Mouse (Mus musculus): ENCODE data around the gene Plbd1. TPM values are rescaled to one million over a fixed set of nuclear protein-coding genes. Genes with fewer than 3 reads are reported as not detected.

Gene Plbd1
- polyA plus RNA-seq, 1 experiment from 2014 or later: 2.9 TPM

DNA sequence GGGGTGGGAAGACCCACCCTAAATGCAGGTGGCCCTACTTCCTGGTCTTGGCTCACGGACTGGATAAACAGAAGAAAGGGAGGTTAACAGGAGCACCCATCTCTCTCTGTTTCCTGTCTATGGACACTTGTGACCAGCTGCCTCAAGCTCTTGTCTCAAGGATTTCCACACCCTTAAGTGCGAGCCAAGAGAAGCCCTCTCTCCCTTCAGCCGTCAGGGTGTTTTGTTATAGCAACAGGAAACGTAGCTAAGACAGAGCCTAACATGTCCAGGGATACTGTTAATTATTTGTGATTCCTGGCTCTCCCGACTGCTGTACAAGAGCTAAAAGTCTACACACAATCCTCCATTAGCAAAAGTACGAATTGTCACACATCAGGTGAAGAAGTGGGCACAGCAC, 28.0 kb downstream of the Plbd1 start:
- H3K36me3 ChIP-seq (replicated peaks; ENCODE audit: control insufficient read depth, insufficient read depth): no peaks in the 10 kb centered on the region
- H3K4me3 ChIP-seq (replicated peaks; ENCODE audit: low read length): no peak overlapping the region
- DNase-seq (ENCODE audit: low spot score) (no peak), ATAC-seq (ENCODE audit: low FRiP score) (no peak)
- no peak overlapping the region for H3K9ac ChIP-seq
- no peak overlapping the region for H3K27ac ChIP-seq
- WGBS: 80% methylated on average over 6 of the region's 6 CpGs
- no peak overlapping the region for H3K4me2 ChIP-seq (replicated peaks)
- H3K4me1 ChIP-seq (replicated peaks; ENCODE audit: control insufficient read depth, insufficient read depth, low read length): no peaks in the 10 kb centered on the region
- H3K27me3 ChIP-seq (ENCODE audit: control insufficient read depth, insufficient read depth, low read length): no peaks in the 10 kb centered on the region
- H3K9me3 ChIP-seq (ENCODE audit: control insufficient read depth, low read length): no peaks in the 10 kb centered on the region

DNA sequence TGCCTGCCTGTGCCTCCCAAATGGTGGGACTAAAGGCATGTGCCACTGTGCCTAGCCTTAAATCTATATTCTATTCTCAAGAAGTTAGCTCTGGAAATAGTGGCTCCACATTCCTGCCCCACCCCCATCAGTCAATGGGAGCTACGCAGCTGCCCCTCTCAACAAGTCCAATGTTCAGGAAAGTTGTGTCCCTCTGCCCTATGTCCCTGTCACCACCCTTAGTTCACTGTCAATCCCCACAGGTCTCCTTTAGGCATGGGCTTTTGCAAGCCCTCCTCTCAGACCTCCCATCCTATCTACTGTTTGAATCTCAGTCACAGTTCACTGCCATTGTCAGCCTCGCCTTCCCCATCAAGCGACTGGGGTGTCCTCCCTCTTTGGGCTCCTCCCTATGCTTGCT, 28.6 kb downstream of the Plbd1 start:
- H3K9me3 ChIP-seq (ENCODE audit: control insufficient read depth, low read length): no peaks in the 10 kb centered on the region
- no peaks in the 10 kb centered on the region for H3K36me3 ChIP-seq (replicated peaks; ENCODE audit: control insufficient read depth, insufficient read depth)
- DNase-seq (ENCODE audit: low spot score): no peak
- H3K27ac ChIP-seq: no peak overlapping the region
- H3K4me3 ChIP-seq (replicated peaks; ENCODE audit: low read length): no peak overlapping the region
- WGBS: 93% methylated on average over 3 of the region's 3 CpGs
- no peak overlapping the region for H3K9ac ChIP-seq
- no peak for ATAC-seq (ENCODE audit: low FRiP score)
- H3K4me1 ChIP-seq (replicated peaks; ENCODE audit: control insufficient read depth, insufficient read depth, low read length): no peaks in the 10 kb centered on the region
- no peak overlapping the region for H3K4me2 ChIP-seq (replicated peaks)
- no peaks in the 10 kb centered on the region for H3K27me3 ChIP-seq (ENCODE audit: control insufficient read depth, insufficient read depth, low read length)

DNA sequence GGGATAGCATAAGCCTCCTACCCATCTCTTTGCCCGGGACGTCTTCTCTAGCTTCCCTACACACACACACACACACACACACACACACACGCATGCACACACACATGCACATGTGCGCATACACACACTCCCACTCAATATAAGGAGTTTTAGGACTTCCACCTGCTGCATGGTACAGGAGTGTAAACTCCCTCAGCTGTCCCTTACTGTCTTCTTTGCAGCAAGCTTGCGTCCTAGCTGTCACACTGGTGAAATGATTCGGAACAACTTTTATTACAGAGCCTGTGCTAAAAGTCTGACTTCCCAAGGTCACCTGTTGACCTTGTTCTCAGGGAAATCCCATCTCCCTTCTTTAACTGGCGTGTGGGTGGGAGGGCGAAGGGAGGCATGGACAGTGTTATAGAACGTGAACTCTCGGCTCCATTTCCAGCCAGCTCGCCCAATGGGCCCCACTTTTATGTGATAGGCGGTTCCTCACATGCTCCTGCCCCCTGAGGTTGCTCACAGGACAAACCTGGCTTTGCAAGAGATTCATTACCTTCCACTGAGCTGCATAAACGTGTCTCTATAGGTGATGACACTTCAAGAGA, 29.7 kb downstream of the Plbd1 start:
- Histone ChIP-seq H3K27ac (no peak overlapping the region), H3K9me3 (ENCODE audit: control insufficient read depth, low read length) (no peaks in the 10 kb centered on the region), H3K27me3 (ENCODE audit: control insufficient read depth, insufficient read depth, low read length) (no peaks in the 10 kb centered on the region), H3K4me1 (replicated peaks; ENCODE audit: control insufficient read depth, insufficient read depth, low read length) (no peaks in the 10 kb centered on the region), H3K9ac (no peak overlapping the region), H3K36me3 (replicated peaks; ENCODE audit: control insufficient read depth, insufficient read depth) (no peaks in the 10 kb centered on the region), H3K4me2 (replicated peaks) (no peak overlapping the region), H3K4me3 (replicated peaks; ENCODE audit: low read length) (no peak overlapping the region)
- DNase-seq (ENCODE audit: low spot score): no peak
- no peak for ATAC-seq (ENCODE audit: low FRiP score)
- WGBS: 89% methylated on average over 13 of the region's 13 CpGs

DNA sequence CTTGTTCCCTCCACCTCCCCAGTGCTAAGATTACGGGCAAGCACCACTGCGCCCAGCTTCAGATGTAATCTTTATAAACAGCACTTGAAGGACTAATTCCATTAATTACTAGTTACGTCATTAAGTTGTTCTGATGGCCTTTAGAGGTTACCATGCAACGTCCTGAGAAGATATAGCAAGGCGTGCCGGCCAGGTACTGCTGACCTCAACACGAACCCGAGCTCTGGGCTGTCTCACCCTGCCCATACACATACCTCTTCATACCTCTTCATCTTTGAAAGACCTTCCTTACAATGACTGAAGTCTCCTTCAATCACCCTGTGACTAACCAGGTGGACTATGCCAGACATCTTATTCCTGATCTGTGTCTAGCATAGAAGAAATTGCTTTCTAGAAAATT, 30.2 kb downstream of the Plbd1 start:
- no peaks in the 10 kb centered on the region for H3K36me3 ChIP-seq (replicated peaks; ENCODE audit: control insufficient read depth, insufficient read depth)

DNA sequence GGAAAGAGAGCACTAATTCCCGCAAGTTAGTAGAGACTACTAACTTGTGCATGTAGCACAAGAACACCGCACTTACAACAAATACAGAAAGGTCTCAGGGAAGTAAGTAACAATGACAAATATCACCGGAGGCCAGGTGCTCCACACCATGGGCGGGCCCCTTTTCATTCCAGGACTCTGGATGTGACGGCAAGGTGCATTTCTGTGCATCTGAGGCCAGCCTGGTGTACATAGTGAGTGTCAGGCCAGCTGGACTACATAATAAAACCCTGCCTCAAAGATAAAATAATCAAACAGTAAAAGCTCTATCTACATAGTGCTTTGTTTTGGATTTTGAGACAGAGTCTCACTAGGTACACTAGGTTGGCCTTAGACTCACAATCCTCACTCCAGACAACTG, 32.1 kb downstream of the Plbd1 start:
- Histone ChIP-seq H3K4me1 (replicated peaks; ENCODE audit: control insufficient read depth, insufficient read depth, low read length) (no peaks in the 10 kb centered on the region), H3K9me3 (ENCODE audit: control insufficient read depth, low read length) (no peaks in the 10 kb centered on the region), H3K36me3 (replicated peaks; ENCODE audit: control insufficient read depth, insufficient read depth) (no peaks in the 10 kb centered on the region), H3K4me2 (replicated peaks) (no peak overlapping the region), H3K27me3 (ENCODE audit: control insufficient read depth, insufficient read depth, low read length) (no peaks in the 10 kb centered on the region), H3K27ac (no peak overlapping the region), H3K9ac (no peak overlapping the region), H3K4me3 (replicated peaks; ENCODE audit: low read length) (no peak overlapping the region)
- DNase-seq (ENCODE audit: low spot score) (no peak), ATAC-seq (ENCODE audit: low FRiP score) (no peak)
- 92% methylated on average over 5 of the region's 5 CpGs for WGBS

More for the DNA sequence above, 30.2 kb downstream of the Plbd1 start:
- Histone ChIP-seq H3K9me3 (ENCODE audit: control insufficient read depth, low read length) (no peaks in the 10 kb centered on the region), H3K4me1 (replicated peaks; ENCODE audit: control insufficient read depth, insufficient read depth, low read length) (no peaks in the 10 kb centered on the region), H3K27ac (no peak overlapping the region), H3K4me3 (replicated peaks; ENCODE audit: low read length) (no peak overlapping the region), H3K9ac (no peak overlapping the region), H3K4me2 (replicated peaks) (no peak overlapping the region), H3K27me3 (ENCODE audit: control insufficient read depth, insufficient read depth, low read length) (no peaks in the 10 kb centered on the region)
- ATAC-seq (ENCODE audit: low FRiP score) (no peak), DNase-seq (ENCODE audit: low spot score) (no peak)
- 85% methylated on average over 8 of the region's 8 CpGs for WGBS

DNA sequence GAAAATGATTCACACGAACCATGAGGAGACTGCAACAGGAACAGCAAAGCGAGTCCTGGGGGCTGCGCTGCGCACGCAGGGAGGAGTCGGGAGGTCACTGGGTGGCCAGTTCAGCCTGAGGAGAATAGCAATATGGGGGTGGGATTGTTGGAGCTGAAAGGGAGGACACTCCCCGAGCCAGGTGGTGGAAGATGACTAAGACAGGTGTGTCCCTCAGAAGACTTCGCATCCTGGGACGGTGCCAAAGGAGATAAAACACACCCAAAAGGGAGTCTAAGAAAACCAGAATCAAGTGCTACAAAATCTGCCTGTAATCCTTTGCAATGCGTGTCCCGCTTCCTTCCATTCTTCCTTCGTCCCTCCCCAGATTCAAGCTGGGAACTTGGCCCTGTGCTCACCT, 36.3 kb downstream of the Plbd1 start:
- Histone ChIP-seq H3K9ac (no peak overlapping the region), H3K27me3 (ENCODE audit: control insufficient read depth, insufficient read depth, low read length) (no peaks in the 10 kb centered on the region), H3K4me3 (replicated peaks; ENCODE audit: low read length) (no peak overlapping the region), H3K4me2 (replicated peaks) (no peak overlapping the region), H3K36me3 (replicated peaks; ENCODE audit: control insufficient read depth, insufficient read depth) (no peaks in the 10 kb centered on the region), H3K9me3 (ENCODE audit: control insufficient read depth, low read length) (no peaks in the 10 kb centered on the region), H3K4me1 (replicated peaks; ENCODE audit: control insufficient read depth, insufficient read depth, low read length) (no peaks in the 10 kb centered on the region), H3K27ac (no peak overlapping the region)
- no peak for DNase-seq (ENCODE audit: low spot score)
- WGBS: 91% methylated on average over 12 of the region's 12 CpGs
- no peak for ATAC-seq (ENCODE audit: low FRiP score)

DNA sequence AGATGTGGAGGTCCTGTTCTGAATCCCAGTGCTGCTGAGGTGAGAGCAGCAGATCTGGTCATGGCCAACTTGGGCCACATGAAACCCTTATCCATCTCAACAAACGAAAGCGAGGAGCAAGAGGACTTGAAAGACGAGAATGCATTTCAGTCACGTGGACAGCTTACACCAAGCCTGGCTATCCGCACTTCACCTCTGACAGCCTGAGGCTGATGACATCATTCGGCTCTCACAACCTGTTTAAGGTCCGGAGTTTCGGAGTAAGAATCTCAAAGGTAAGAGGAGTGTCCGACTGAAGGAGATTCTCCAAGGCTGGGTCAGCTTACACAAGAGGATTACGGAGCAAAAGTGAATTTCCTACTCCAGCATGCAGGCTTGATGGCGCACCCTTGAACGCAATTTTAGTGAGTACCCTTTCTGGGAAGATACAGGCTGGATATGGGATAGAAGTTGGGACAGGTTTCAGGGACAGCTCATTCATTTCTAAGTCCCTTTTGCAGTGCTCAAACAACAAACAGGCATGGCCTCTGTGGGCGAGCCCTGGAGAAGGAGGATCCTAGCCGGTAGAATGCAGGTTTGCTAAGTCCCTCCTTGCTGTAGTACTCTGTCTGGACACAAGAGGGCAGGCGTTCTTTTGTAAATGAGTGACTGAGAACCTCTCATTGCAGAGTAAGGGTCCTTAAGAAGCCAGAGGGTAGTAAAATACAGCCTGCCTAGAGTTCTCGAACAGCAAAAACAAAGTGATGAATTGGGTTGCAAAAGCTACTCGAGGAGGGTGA, 41.2 kb downstream of the Plbd1 start:
- Histone ChIP-seq H3K36me3 (replicated peaks; ENCODE audit: control insufficient read depth, insufficient read depth) (no peaks in the 10 kb centered on the region), H3K9ac (no peak overlapping the region), H3K9me3 (ENCODE audit: control insufficient read depth, low read length) (no peaks in the 10 kb centered on the region), H3K27ac (no peak overlapping the region), H3K27me3 (ENCODE audit: control insufficient read depth, insufficient read depth, low read length) (no peaks in the 10 kb centered on the region), H3K4me2 (replicated peaks) (no peak overlapping the region), H3K4me1 (replicated peaks; ENCODE audit: control insufficient read depth, insufficient read depth, low read length) (no peaks in the 10 kb centered on the region), H3K4me3 (replicated peaks; ENCODE audit: low read length) (no peak overlapping the region)
- no peak for ATAC-seq (ENCODE audit: low FRiP score)
- DNase-seq (ENCODE audit: low spot score): peak; percentile 88
- 54% methylated on average over 17 of the region's 17 CpGs for WGBS

DNA sequence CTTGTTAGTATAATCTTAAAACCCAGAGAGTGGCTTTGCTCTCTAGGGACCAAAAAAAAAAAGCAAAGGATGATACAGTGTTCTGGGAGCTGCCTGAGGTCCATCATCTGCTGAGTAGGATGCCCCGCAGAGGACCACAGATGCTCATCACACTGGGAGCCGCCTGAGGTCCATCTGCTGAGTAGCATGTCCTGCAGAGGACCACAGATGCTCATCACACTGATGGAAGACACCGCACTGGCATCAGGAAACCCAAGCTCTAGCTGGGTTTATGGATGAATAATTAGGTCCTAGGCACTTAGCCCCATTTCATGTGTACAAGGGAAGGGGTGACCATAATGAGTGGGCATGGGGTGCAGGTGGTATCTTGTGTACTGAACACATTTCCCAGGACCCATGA, 47.6 kb downstream of the Plbd1 start:
- Histone ChIP-seq H3K9ac (no peak overlapping the region), H3K4me2 (replicated peaks) (no peak overlapping the region), H3K27me3 (ENCODE audit: control insufficient read depth, insufficient read depth, low read length) (no peaks in the 10 kb centered on the region), H3K4me3 (replicated peaks; ENCODE audit: low read length) (no peak overlapping the region), H3K4me1 (replicated peaks; ENCODE audit: control insufficient read depth, insufficient read depth, low read length) (no peaks in the 10 kb centered on the region), H3K36me3 (replicated peaks; ENCODE audit: control insufficient read depth, insufficient read depth) (peaks cover 24% of the 10 kb centered on the region), H3K9me3 (ENCODE audit: control insufficient read depth, low read length) (peaks cover 4% of the 10 kb centered on the region; the same call in 1 of the 2 replicates), H3K27ac (no peak overlapping the region)
- DNase-seq (ENCODE audit: low spot score) (no peak), ATAC-seq (ENCODE audit: low FRiP score) (0 out of 2 replicates have a peak, but pooled peaks have one; percentile 47)
- 76% methylated on average over 3 of the region's 3 CpGs for WGBS

DNA sequence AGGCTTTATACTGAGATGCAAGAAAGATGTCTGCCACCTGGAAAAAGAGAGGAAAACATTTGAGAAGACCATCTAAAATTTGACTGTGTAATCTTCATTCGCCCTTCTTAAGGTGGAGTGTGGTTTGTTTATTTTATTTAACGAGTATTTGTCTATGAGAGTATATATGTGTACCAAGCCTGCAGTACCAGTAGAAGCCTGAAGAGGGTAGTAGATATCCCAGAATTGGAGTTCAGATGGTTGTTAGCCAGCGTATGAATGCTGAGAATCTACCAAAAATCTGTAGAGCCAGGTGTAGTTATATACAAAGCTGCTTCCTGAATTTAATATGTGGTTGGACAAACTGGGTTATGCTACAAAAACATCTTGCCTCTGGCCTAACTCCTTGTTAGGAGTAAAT, 49.4 kb downstream of the Plbd1 start:
- no peak for ATAC-seq (ENCODE audit: low FRiP score)
- Histone ChIP-seq H3K36me3 (replicated peaks; ENCODE audit: control insufficient read depth, insufficient read depth) (peaks cover 41% of the 10 kb centered on the region), H3K9ac (no peak overlapping the region), H3K9me3 (ENCODE audit: control insufficient read depth, low read length) (peaks cover 4% of the 10 kb centered on the region; the same call in 1 of the 2 replicates), H3K27ac (no peak overlapping the region), H3K4me3 (replicated peaks; ENCODE audit: low read length) (no peak overlapping the region), H3K4me2 (replicated peaks) (no peak overlapping the region), H3K27me3 (ENCODE audit: control insufficient read depth, insufficient read depth, low read length) (no peaks in the 10 kb centered on the region), H3K4me1 (replicated peaks; ENCODE audit: control insufficient read depth, insufficient read depth, low read length) (no peaks in the 10 kb centered on the region)
- no peak for DNase-seq (ENCODE audit: low spot score)
- WGBS: over 99% methylated on average over 3 of the region's 3 CpGs
